Comparison of ENCODE assay signal across 11 mouse cellular contexts in genomic region chr1:173389431-173389830, GRCm38 (mm10). TPM values are rescaled to one million over a fixed set of nuclear protein-coding genes. Genes with fewer than 3 reads are reported as not detected.
DNase-seq lines count a peak whose midpoint lies in the region; ATAC-seq and TF ChIP-seq lines count a peak whose summit lies in the region.
"Had no signal": no experiment of that assay in that cellular context is flagged by ENCODE, and none has a peak within 500 bp of the region (broad histone marks: within the 10 kb centered on the region; RNA-seq: fewer than 3 reads in every experiment).

No protein-coding gene starts in this region.

- H3K9ac ChIP-seq in forebrain, embryonic 12.5 days: peak overlapping the region; percentile 33; the same call in 1 of the 2 replicates
- H3K9ac ChIP-seq in neural tube, embryonic 14.5 days (replicated peaks; ENCODE audit: low read depth, low read length): peak overlapping the region; percentile 4
- H3K9ac ChIP-seq: heart, embryonic 15.5 days; liver, embryonic 15.5 days had no signal

- no peaks in the 10 kb centered on the region for H3K9me3 ChIP-seq in forebrain, embryonic 12.5 days
- H3K9me3 ChIP-seq in limb, embryonic 10.5 days (replicated peaks): no peaks in the 10 kb centered on the region
- no peaks in the 10 kb centered on the region for H3K9me3 ChIP-seq in neural tube, embryonic 14.5 days (ENCODE audit: control insufficient read depth, low read length)
- H3K9me3 ChIP-seq: heart, embryonic 15.5 days; liver, embryonic 15.5 days had no signal

- H3K4me2 ChIP-seq in forebrain, embryonic 12.5 days: peak overlapping the region; percentile 47
- peak overlapping the region; percentile 35 for H3K4me2 ChIP-seq in neural tube, embryonic 14.5 days (ENCODE audit: low read depth, low read length)
- H3K4me2 ChIP-seq: heart, embryonic 15.5 days; liver, embryonic 15.5 days had no signal

- H3K4me3 ChIP-seq in layer of hippocampus, adult 2 months: peak overlapping the region; percentile 60
- peak overlapping the region; percentile 31 for H3K4me3 ChIP-seq in forebrain, embryonic 12.5 days (replicated peaks)
- H3K4me3 ChIP-seq in limb, embryonic 10.5 days: peak overlapping the region; percentile 34
- H3K4me3 ChIP-seq in neural tube, embryonic 14.5 days (ENCODE audit: low read depth, low read length): peak overlapping the region; percentile 31
- H3K4me3 ChIP-seq: heart, embryonic 15.5 days; liver, embryonic 15.5 days; myocyte had no signal

- no peaks in the 10 kb centered on the region for H3K27me3 ChIP-seq in forebrain, embryonic 12.5 days
- H3K27me3 ChIP-seq in limb, embryonic 10.5 days (ENCODE audit: low read depth, poor library complexity, severe bottlenecking): no peaks in the 10 kb centered on the region
- no peaks in the 10 kb centered on the region for H3K27me3 ChIP-seq in neural tube, embryonic 14.5 days (ENCODE audit: control insufficient read depth, insufficient read depth, low read length)
- H3K27me3 ChIP-seq: heart, embryonic 15.5 days had no signal

- H3K36me3 ChIP-seq in forebrain, embryonic 12.5 days (replicated peaks): no peaks in the 10 kb centered on the region
- no peaks in the 10 kb centered on the region for H3K36me3 ChIP-seq in limb, embryonic 10.5 days
- H3K36me3 ChIP-seq in neural tube, embryonic 14.5 days (ENCODE audit: control insufficient read depth, insufficient read depth, low read length): no peaks in the 10 kb centered on the region
- H3K36me3 ChIP-seq: heart, embryonic 15.5 days; liver, embryonic 15.5 days had no signal

- peak; percentile 52 for ATAC-seq in forebrain, embryonic 12.5 days (ENCODE audit: low FRiP score)
- peak; percentile 65 for ATAC-seq in neural tube, embryonic 14.5 days (ENCODE audit: low read depth)
- no peak for ATAC-seq in megakaryocyte, adult 5-6 weeks (ENCODE audit: poor library complexity, severe bottlenecking)

- H3K4me1 ChIP-seq in forebrain, embryonic 12.5 days: peaks cover 21% of the 10 kb centered on the region
- H3K4me1 ChIP-seq in limb, embryonic 10.5 days: peaks cover 11% of the 10 kb centered on the region
- H3K4me1 ChIP-seq in neural tube, embryonic 14.5 days (ENCODE audit: control insufficient read depth, insufficient read depth, low read length): peaks cover 5% of the 10 kb centered on the region; the same call in 1 of the 2 replicates
- H3K4me1 ChIP-seq: heart, embryonic 15.5 days; liver, embryonic 15.5 days had no signal

- TF ChIP-seq CTCF in layer of hippocampus, adult 2 months (conservative IDR thresholded peaks at IDR 0.05): no peak

- peak overlapping the region; percentile 96 for H3K27ac ChIP-seq in layer of hippocampus, adult 2 months
- H3K27ac ChIP-seq in forebrain, embryonic 12.5 days: peak overlapping the region; percentile 81
- H3K27ac ChIP-seq in limb, embryonic 10.5 days: no peak overlapping the region
- peak overlapping the region; percentile 88 for H3K27ac ChIP-seq in neural tube, embryonic 14.5 days (ENCODE audit: low read depth, low read length)
- H3K27ac ChIP-seq: heart, embryonic 15.5 days; liver, embryonic 15.5 days had no signal

- WGBS in forebrain, embryonic 12.5 days: 6% methylated on average over 3 of the region's 3 CpGs
- WGBS in limb, embryonic 10.5 days: 23% methylated on average over 3 of the region's 3 CpGs
- 8% methylated on average over 3 of the region's 3 CpGs for WGBS in neural tube, embryonic 14.5 days

- DNase-seq in layer of hippocampus, adult 2 months (ENCODE audit: low spot score in 2 of 2): no peak
- no peak for DNase-seq in layer of hippocampus, adult 18-20 months (ENCODE audit: low spot score in 2 of 2)
- DNase-seq in limb, embryonic 10.5 days (ENCODE audit: low spot score): no peak
- DNase-seq in layer of hippocampus, adult 8-10 months (ENCODE audit: low spot score in 2 of 2): no peak
- DNase-seq in adrenal gland, adult (ENCODE audit: inconsistent age in 2 of 2, low spot score in 1 of 2): no peak

RNA-seq across cellular contexts. Expression of gene Cadm3, which starts 21.9 kb away (rescaled TPM):
- total RNA-seq in layer of hippocampus, adult 2 months (2021): 100 to 1,000 TPM; 394 to 402 TPM
- total RNA-seq in layer of hippocampus, adult 18-20 months (2021): 100 to 1,000 TPM; 357 to 369 TPM
- 12.6 and 22.2 TPM in 2 replicates for polyA plus RNA-seq in forebrain, embryonic 12.5 days (2016; fragmentation: Nextera tagmentation; extraction: Ambion mirVana)
- polyA plus RNA-seq in limb, embryonic 10.5 days (2016; fragmentation: Nextera tagmentation; extraction: Ambion mirVana): 0.29 and 0.49 TPM in 2 replicates
- polyA plus RNA-seq in neural tube, embryonic 14.5 days (2014; fragmentation: Nextera tagmentation; extraction: Ambion mirVana): 151 and 174 TPM in 2 replicates
- total RNA-seq in megakaryocyte, adult 5-6 weeks (2015): 1.5 and 2.1 TPM in 2 replicates
- 0.51 and 5.2 TPM in 2 replicates for total RNA-seq in megakaryocyte, adult 5-6 weeks (2017)
- 100 to 1,000 TPM; 350 to 406 (median 381) TPM for total RNA-seq in layer of hippocampus, adult 8-10 months (2022)

RNA-seq across cellular contexts. Expression of gene Aim2, which starts 38.8 kb away (rescaled TPM):
- total RNA-seq in layer of hippocampus, adult 2 months (2021): 1 to 10 TPM; 2.0 to 3.7 TPM
- total RNA-seq in layer of hippocampus, adult 18-20 months (2021): 1 to 10 TPM; 3.1 to 3.3 TPM
- polyA plus RNA-seq in forebrain, embryonic 12.5 days (2016; fragmentation: Nextera tagmentation; extraction: Ambion mirVana): 6.9 and 7.5 TPM in 2 replicates
- polyA plus RNA-seq in limb, embryonic 10.5 days (2016; fragmentation: Nextera tagmentation; extraction: Ambion mirVana): 1.1 and 2.5 TPM in 2 replicates
- polyA plus RNA-seq in neural tube, embryonic 14.5 days (2014; fragmentation: Nextera tagmentation; extraction: Ambion mirVana): 1.1 and 2.7 TPM in 2 replicates
- total RNA-seq in megakaryocyte, adult 5-6 weeks (2015): 56.4 and 68.1 TPM in 2 replicates
- 91.8 and 109 TPM in 2 replicates for total RNA-seq in megakaryocyte, adult 5-6 weeks (2017)
- 10 to 100 TPM in 1 of 4 experiments, 1 to 10 TPM in 3; 1.8 to 12.4 (median 5.1) TPM for total RNA-seq in layer of hippocampus, adult 8-10 months (2022)

RNA-seq across cellular contexts. Expression of gene Ackr1, which starts 55.9 kb away (rescaled TPM):
- total RNA-seq in layer of hippocampus, adult 2 months (2021): 10 to 100 TPM; 64.5 to 65.9 TPM
- 10 to 100 TPM; 55.2 to 58.1 TPM for total RNA-seq in layer of hippocampus, adult 18-20 months (2021)
- 4.4 and 5.1 TPM in 2 replicates for polyA plus RNA-seq in forebrain, embryonic 12.5 days (2016; fragmentation: Nextera tagmentation; extraction: Ambion mirVana)
- polyA plus RNA-seq in limb, embryonic 10.5 days (2016; fragmentation: Nextera tagmentation; extraction: Ambion mirVana): 0.55 and 0.78 TPM in 2 replicates
- polyA plus RNA-seq in neural tube, embryonic 14.5 days (2014; fragmentation: Nextera tagmentation; extraction: Ambion mirVana): 34.4 and 35.6 TPM in 2 replicates
- 1.0 and 1.8 TPM in 2 replicates for total RNA-seq in megakaryocyte, adult 5-6 weeks (2015)
- 0.40 and 1.0 TPM in 2 replicates for total RNA-seq in megakaryocyte, adult 5-6 weeks (2017)
- total RNA-seq in layer of hippocampus, adult 8-10 months (2022): 10 to 100 TPM; 45.2 to 66.9 (median 51.0) TPM
- polyA plus RNA-seq: myocyte had no signal

Comparison
In these comparisons a context has a peak if more than half of its experiments do, and no peak if none do; other contexts are left out.
1. RNA of gene Cadm3, which starts 21.9 kb away (total RNA-seq): 394 to 402 TPM in layer of hippocampus, adult 2 months, 350 to 406 TPM in layer of hippocampus, adult 8-10 months and 357 to 369 TPM in layer of hippocampus, adult 18-20 months; 0.51 to 5.2 TPM in megakaryocyte, adult 5-6 weeks; every median in the first group is over 10 times any median in the second.
2. RNA of gene Aim2, which starts 38.8 kb away (total RNA-seq): 56.4 to 109 TPM in megakaryocyte, adult 5-6 weeks; 1.8 to 12.4 TPM in layer of hippocampus, adult 8-10 months, 2.0 to 3.7 TPM in layer of hippocampus, adult 2 months and 3.1 to 3.3 TPM in layer of hippocampus, adult 18-20 months; every median in the first group is over 4 times any median in the second.
3. RNA of gene Ackr1, which starts 55.9 kb away (total RNA-seq): 64.5 to 65.9 TPM in layer of hippocampus, adult 2 months, 55.2 to 58.1 TPM in layer of hippocampus, adult 18-20 months and 45.2 to 66.9 TPM in layer of hippocampus, adult 8-10 months; 0.40 to 1.8 TPM in megakaryocyte, adult 5-6 weeks; every median in the first group is over 10 times any median in the second.
4. Peak in every context shown above with its lines, with median percentiles within 50 percentile points of each other: H3K4me3 ChIP-seq.